In the genomic region with DNA sequence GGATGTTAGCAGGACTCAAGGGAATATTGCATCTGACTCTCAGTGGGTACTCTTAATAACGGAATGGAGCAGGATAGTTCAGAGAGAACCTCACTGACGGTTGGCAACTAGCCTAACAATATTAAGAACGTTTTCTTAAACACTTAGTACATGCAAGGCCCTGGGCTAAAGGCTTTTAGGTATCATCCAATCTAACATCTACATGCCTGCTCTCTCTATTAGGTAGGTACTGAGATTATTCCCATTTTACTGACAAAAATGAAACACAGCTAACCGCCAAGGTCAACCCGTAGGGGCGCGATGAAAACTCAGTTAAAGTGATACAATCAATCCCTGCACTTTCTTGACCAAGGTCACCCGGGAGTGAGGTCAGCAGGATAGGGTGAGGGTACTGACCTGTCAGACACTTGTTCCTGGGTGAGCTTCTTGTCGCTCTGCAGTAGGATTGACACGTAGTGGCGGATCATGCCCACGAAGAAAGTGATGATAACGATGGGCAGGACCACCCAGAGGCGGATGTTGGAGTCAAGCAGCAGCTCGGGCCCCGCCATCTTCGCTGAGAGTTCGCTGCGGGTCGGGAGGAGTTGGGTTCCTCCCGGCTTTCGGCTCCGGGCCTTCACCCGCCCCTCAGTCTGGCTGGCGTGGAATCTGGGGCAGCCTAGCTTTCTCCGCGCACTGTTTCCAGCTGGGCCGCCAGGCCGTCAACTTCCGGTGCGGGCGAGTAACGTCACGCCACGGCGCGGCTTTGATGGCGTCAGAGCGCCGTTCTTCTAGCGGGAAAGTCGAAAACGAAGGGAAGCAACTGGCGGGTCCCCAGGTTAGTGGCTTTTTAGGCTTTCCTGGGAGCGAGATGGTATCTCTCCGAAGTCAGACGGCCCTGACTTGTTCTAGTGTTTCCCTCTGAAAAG, we compare ENCODE assay signal across 8 mouse cellular contexts. TPM values are rescaled to one million over a fixed set of nuclear protein-coding genes. Genes with fewer than 3 reads are reported as not detected.
DNase-seq lines count a peak whose midpoint lies in the region; ATAC-seq and TF ChIP-seq lines count a peak whose summit lies in the region.

A gene (minus strand): TSS at position 721 of the 908 bp plus-strand sequence.
A gene (plus strand): TSS at position 751 of the 908 bp plus-strand sequence.

- peaks cover 16% of the 10 kb centered on the region for H3K4me1 ChIP-seq in heart, embryonic 12.5 days (replicated peaks)
- peaks cover 19% of the 10 kb centered on the region for H3K4me1 ChIP-seq in kidney, embryonic 16.5 days (ENCODE audit: insufficient read depth, low read length)

- ATAC-seq in erythroblast, adult 5-6 weeks (replicated peaks; ENCODE audit: low FRiP score, poor library complexity, severe bottlenecking): peak; percentile 94
- peak; percentile 84 for ATAC-seq in heart, embryonic 12.5 days (ENCODE audit: insufficient number of reproducible peaks, low FRiP score)
- peak; percentile 91 for ATAC-seq in kidney, embryonic 16.5 days (ENCODE audit: low FRiP score, low TSS enrichment)

- peak; percentile 61; the same call in 1 of the 2 replicates for TF ChIP-seq POLR2A in brain, embryonic 14.5 days (IDR thresholded peaks at IDR 0.05; ENCODE audit: borderline replicate concordance, extremely low read depth, insufficient read depth, insufficient read length, poor library complexity, severe bottlenecking)

- TF ChIP-seq CTCF in brain, embryonic 14.5 days (IDR thresholded peaks at IDR 0.05; ENCODE audit: borderline replicate concordance, extremely low read depth, insufficient read depth, insufficient read length): no peak

- peaks cover 21% of the 10 kb centered on the region; the same call in 1 of the 2 replicates for H3K36me3 ChIP-seq in heart, embryonic 12.5 days
- H3K36me3 ChIP-seq in kidney, embryonic 16.5 days (ENCODE audit: insufficient read depth, low read length): 0 out of 2 replicates have a peak, but pooled peaks cover 4% of the 10 kb centered on the region

- peak within 1 kb of the TSS; percentile 100 for H3K4me3 ChIP-seq in heart, embryonic 12.5 days
- peak within 1 kb of the TSS; percentile 96 for H3K4me3 ChIP-seq in kidney, embryonic 16.5 days (ENCODE audit: low read length)

- peak within 1 kb of the TSS; percentile 86 for H3K4me2 ChIP-seq in heart, embryonic 12.5 days
- H3K4me2 ChIP-seq in kidney, embryonic 16.5 days (replicated peaks; ENCODE audit: low read depth, low read length): peak within 1 kb of the TSS; percentile 78

- H3K9me3 ChIP-seq in heart, embryonic 12.5 days (replicated peaks): no peaks in the 10 kb centered on the region
- no peaks in the 10 kb centered on the region for H3K9me3 ChIP-seq in kidney, embryonic 16.5 days (ENCODE audit: low read length)

- H3K27ac ChIP-seq in heart, embryonic 12.5 days (ENCODE audit: poor library complexity, severe bottlenecking): peak within 1 kb of the TSS; percentile 79
- H3K27ac ChIP-seq in kidney, embryonic 16.5 days (ENCODE audit: low read length): peak within 1 kb of the TSS; percentile 81

- peak within 1 kb of the TSS; percentile 88 for H3K9ac ChIP-seq in heart, embryonic 12.5 days
- peak within 1 kb of the TSS; percentile 86 for H3K9ac ChIP-seq in kidney, embryonic 16.5 days (replicated peaks; ENCODE audit: low read length)

- no peaks in the 10 kb centered on the region for H3K27me3 ChIP-seq in heart, embryonic 12.5 days (replicated peaks)
- H3K27me3 ChIP-seq in kidney, embryonic 16.5 days (ENCODE audit: insufficient read depth, low read length): no peaks in the 10 kb centered on the region

- DNase-seq in CD4-positive helper T cell, adult 2 months (ENCODE audit: low read depth, low spot score): peak; percentile 90
- peak; percentile 94 for DNase-seq in brain, embryonic 14.5 days (ENCODE audit: low read depth)
- DNase-seq in liver: peak; percentile 89
- DNase-seq in monocyte, adult 2 months (ENCODE audit: low read depth in 1 of 2, low spot score in 2 of 2): peak; percentile 77 to 91
- peak; percentile 87 to 96 for DNase-seq in spleen, postnatal 14 days (ENCODE audit: low spot score in 2 of 2)

- WGBS in heart, embryonic 12.5 days: under 1% methylated on average over 47 of the region's 47 CpGs
- under 1% methylated on average over 47 of the region's 47 CpGs for WGBS in kidney, embryonic 16.5 days

RNA-seq across cellular contexts. Expression of the first gene that starts in this region (rescaled TPM):
- polyA plus RNA-seq in brain, embryonic 14.5 days (2012; rRNA removed): 63.0 TPM in 2 replicates
- total RNA-seq in erythroblast, adult 5-6 weeks (2015; ENCODE audit: low replicate concordance): 21.5 and 28.8 TPM in 2 replicates
- total RNA-seq in erythroblast, adult 5-6 weeks (2017; ENCODE audit: low replicate concordance): 18.2 and 21.3 TPM in 2 replicates
- 86.9 and 89.1 TPM in 2 replicates for polyA plus RNA-seq in heart, embryonic 12.5 days (2016; fragmentation: Nextera tagmentation; extraction: Ambion mirVana)
- 120 and 122 TPM in 2 replicates for polyA plus RNA-seq in kidney, embryonic 16.5 days (2015; fragmentation: Nextera tagmentation; extraction: Ambion mirVana)

RNA-seq across cellular contexts. Expression of the second gene that starts in this region (rescaled TPM):
- 5.0 and 9.1 TPM in 2 replicates for polyA plus RNA-seq in brain, embryonic 14.5 days (2012; rRNA removed)
- 27.8 and 40.3 TPM in 2 replicates for total RNA-seq in erythroblast, adult 5-6 weeks (2015; ENCODE audit: low replicate concordance)
- 32.1 and 36.5 TPM in 2 replicates for total RNA-seq in erythroblast, adult 5-6 weeks (2017; ENCODE audit: low replicate concordance)
- 10.9 and 12.1 TPM in 2 replicates for polyA plus RNA-seq in heart, embryonic 12.5 days (2016; fragmentation: Nextera tagmentation; extraction: Ambion mirVana)
- polyA plus RNA-seq in kidney, embryonic 16.5 days (2015; fragmentation: Nextera tagmentation; extraction: Ambion mirVana): 10.7 and 12.0 TPM in 2 replicates

Comparison
In these comparisons a context has a peak if more than half of its experiments do, and no peak if none do; other contexts are left out.
1. Peak in every context shown above with its lines: DNase-seq, ATAC-seq, H3K4me3 ChIP-seq and H3K27ac ChIP-seq.